In the genomic region with DNA sequence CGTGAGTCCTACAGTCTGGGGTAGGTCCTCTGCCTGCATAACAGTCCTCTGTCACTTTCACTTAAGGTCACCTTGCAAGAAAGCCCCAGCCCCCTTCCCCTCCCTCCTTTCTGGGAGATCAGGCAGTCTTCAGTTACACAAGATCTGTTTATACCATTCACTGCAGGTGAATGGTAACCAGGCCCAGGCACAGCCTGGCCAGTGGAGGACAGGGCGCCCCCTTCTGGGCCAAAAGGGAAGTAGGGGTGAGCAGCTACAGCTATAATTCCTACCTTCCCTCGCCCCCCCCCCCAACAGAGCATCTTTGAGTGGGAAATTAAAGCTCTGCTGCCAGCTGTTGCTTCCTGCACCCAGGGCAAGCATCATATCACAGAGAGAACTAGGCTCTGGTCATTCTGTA, we compare ENCODE assay signal across 10 mouse cellular contexts. TPM values are rescaled to one million over a fixed set of nuclear protein-coding genes. Genes with fewer than 3 reads are reported as not detected.
DNase-seq lines count a peak whose midpoint lies in the region; ATAC-seq lines count a peak whose summit lies in the region.
"Had no signal": no experiment of that assay in that cellular context is flagged by ENCODE, and none has a peak within 500 bp of the region (broad histone marks: within the 10 kb centered on the region; RNA-seq: fewer than 3 reads in every experiment).

No protein-coding gene starts in this region.

- WGBS in liver, embryonic 11.5 days, result 59% methylated on average over 3 of the region's 3 CpGs
- 48% methylated on average over 3 of the region's 3 CpGs for WGBS in midbrain, embryonic 10.5 days

- no peak overlapping the region for H3K4me2 ChIP-seq in liver, embryonic 11.5 days
- H3K4me2 ChIP-seq: neural tube, embryonic 15.5 days had no signal

- ATAC-seq in liver, embryonic 11.5 days (replicated peaks; ENCODE audit: low FRiP score), result no peak

- H3K4me3 ChIP-seq in liver, embryonic 11.5 days (ENCODE audit: low read depth, low read length), result no peak overlapping the region
- no peak overlapping the region for H3K4me3 ChIP-seq in midbrain, embryonic 10.5 days
- H3K4me3 ChIP-seq: neural tube, embryonic 15.5 days had no signal

- peaks cover 3% of the 10 kb centered on the region for H3K27me3 ChIP-seq in liver, embryonic 11.5 days (replicated peaks; ENCODE audit: control insufficient read depth, insufficient read depth, low read length)
- 0 out of 2 replicates have a peak, but pooled peaks cover 12% of the 10 kb centered on the region for H3K27me3 ChIP-seq in midbrain, embryonic 10.5 days (ENCODE audit: low read depth, poor library complexity, severe bottlenecking)
- H3K27me3 ChIP-seq: neural tube, embryonic 15.5 days had no signal

- DNase-seq in cerebellum, postnatal 25 days, result peak; percentile 34 to 59
- no peak for DNase-seq in cerebellum, adult 11-12 months
- DNase-seq in liver (peak; percentile 33), R1 (ENCODE audit: low read depth, low spot score) (peak; percentile 14)
- DNase-seq in liver, embryonic 11.5 days (ENCODE audit: low spot score), result no peak
- peak; percentile 41 for DNase-seq in retina, embryonic 14.5 days (ENCODE audit: low spot score)
- DNase-seq in midbrain, embryonic 10.5 days (ENCODE audit: low spot score), result no peak
- no peak for DNase-seq in urinary bladder, adult 2 months (ENCODE audit: low spot score)
- DNase-seq: kidney, adult 18-20 months had no signal

- H3K9me3 ChIP-seq in liver, embryonic 11.5 days (ENCODE audit: control insufficient read depth, low read length), result no peaks in the 10 kb centered on the region
- no peaks in the 10 kb centered on the region for H3K9me3 ChIP-seq in midbrain, embryonic 10.5 days (replicated peaks)
- H3K9me3 ChIP-seq: neural tube, embryonic 15.5 days had no signal

- no peaks in the 10 kb centered on the region for H3K4me1 ChIP-seq in liver, embryonic 11.5 days (replicated peaks; ENCODE audit: control insufficient read depth, insufficient read depth, low read length)
- peaks cover 2% of the 10 kb centered on the region; the same call in 1 of the 2 replicates for H3K4me1 ChIP-seq in midbrain, embryonic 10.5 days

- no peak overlapping the region for H3K27ac ChIP-seq in liver, embryonic 11.5 days (ENCODE audit: low read depth, low read length)
- no peak overlapping the region for H3K27ac ChIP-seq in midbrain, embryonic 10.5 days (replicated peaks)
- H3K27ac ChIP-seq: neural tube, embryonic 15.5 days had no signal

- H3K9ac ChIP-seq in liver, embryonic 11.5 days (ENCODE audit: low read depth, low read length), result no peak overlapping the region
- H3K9ac ChIP-seq: neural tube, embryonic 15.5 days had no signal

- H3K36me3 ChIP-seq in liver, embryonic 11.5 days (ENCODE audit: control insufficient read depth, insufficient read depth, low read length), result no peaks in the 10 kb centered on the region
- no peaks in the 10 kb centered on the region for H3K36me3 ChIP-seq in midbrain, embryonic 10.5 days
- H3K36me3 ChIP-seq: neural tube, embryonic 15.5 days had no signal

RNA-seq across cellular contexts. Expression of gene Lyzl4, which starts 25.4 kb away (rescaled TPM):
- polyA plus RNA-seq in liver, embryonic 11.5 days (2014; fragmentation: Nextera tagmentation; extraction: Ambion mirVana), result not detected in 2 replicates
- polyA plus RNA-seq in midbrain, embryonic 10.5 days (2016; fragmentation: Nextera tagmentation; extraction: Ambion mirVana), result not detected in 2 replicates
- 0.63 and 0.73 TPM in 2 replicates for polyA plus RNA-seq in urinary bladder, adult 2 months (2012; rRNA removed)
- polyA plus RNA-seq: neural tube, embryonic 15.5 days had no signal

RNA-seq across cellular contexts. Expression of gene Vipr1, which starts 26.0 kb away (rescaled TPM):
- 0.25 and 0.77 TPM in 2 replicates for polyA plus RNA-seq in liver, embryonic 11.5 days (2014; fragmentation: Nextera tagmentation; extraction: Ambion mirVana)
- 0.35 and 0.80 TPM in 2 replicates for polyA plus RNA-seq in midbrain, embryonic 10.5 days (2016; fragmentation: Nextera tagmentation; extraction: Ambion mirVana)
- 2.6 and 3.0 TPM in 2 replicates for polyA plus RNA-seq in urinary bladder, adult 2 months (2012; rRNA removed)

Comparison
In these comparisons a context has a peak if more than half of its experiments do, and no peak if none do; other contexts are left out.
1. DNase-seq: peak in cerebellum, postnatal 25 days (2 of 2), liver (single experiment), R1 (single experiment) and retina, embryonic 14.5 days (single experiment); none in cerebellum, adult 11-12 months (single experiment), liver, embryonic 11.5 days (single experiment), midbrain, embryonic 10.5 days (single experiment) and urinary bladder, adult 2 months (single experiment).